In genomic region chr11:70233016-70233415, GRCm38 (mm10) we compare ENCODE assay signal across 10 mouse cellular contexts. TPM values are rescaled to one million over a fixed set of nuclear protein-coding genes. Genes with fewer than 3 reads are reported as not detected.
DNase-seq lines count a peak whose midpoint lies in the region; ATAC-seq and TF ChIP-seq lines count a peak whose summit lies in the region.
"Had no signal": no experiment of that assay in that cellular context is flagged by ENCODE, and none has a peak within 500 bp of the region (broad histone marks: within the 10 kb centered on the region; RNA-seq: fewer than 3 reads in every experiment).

No protein-coding gene starts in this region.

- peaks cover 12% of the 10 kb centered on the region for H3K27me3 ChIP-seq in hindbrain, embryonic 16.5 days (replicated peaks; ENCODE audit: control insufficient read depth, insufficient read depth, low read length)
- peaks cover 24% of the 10 kb centered on the region for H3K27me3 ChIP-seq in neural tube, embryonic 12.5 days (replicated peaks)

- H3K27ac ChIP-seq in layer of hippocampus, adult 2 months: peak overlapping the region; percentile 92
- peak overlapping the region; percentile 59 for H3K27ac ChIP-seq in cortical plate, adult 2 months (ENCODE audit: insufficient read depth, low read length)
- no peak overlapping the region for H3K27ac ChIP-seq in hindbrain, embryonic 16.5 days (ENCODE audit: low read depth, low read length)
- no peak overlapping the region for H3K27ac ChIP-seq in neural tube, embryonic 12.5 days

- no peak for ATAC-seq in hindbrain, embryonic 16.5 days
- ATAC-seq in neural tube, embryonic 12.5 days (ENCODE audit: low FRiP score, low read depth): no peak
- ATAC-seq in megakaryocyte, adult 5-6 weeks (ENCODE audit: poor library complexity, severe bottlenecking): no peak

- TF ChIP-seq POLR2A in cortical plate, adult 2 months (IDR thresholded peaks at IDR 0.05; ENCODE audit: extremely low read depth, insufficient read depth, low read length): no peak

- peak overlapping the region; percentile 63 for H3K4me2 ChIP-seq in hindbrain, embryonic 16.5 days (ENCODE audit: low read length)
- peak overlapping the region; percentile 62 for H3K4me2 ChIP-seq in neural tube, embryonic 12.5 days (replicated peaks)

- 56% methylated on average over 4 of the region's 8 CpGs for WGBS in hindbrain, embryonic 16.5 days
- WGBS in neural tube, embryonic 12.5 days: 42% methylated on average over 8 of the region's 8 CpGs

- no peak for DNase-seq in layer of hippocampus, adult 2 months (ENCODE audit: low spot score in 2 of 2)
- no peak for DNase-seq in layer of hippocampus, adult 8-10 months (ENCODE audit: low spot score in 2 of 2)
- no peak for DNase-seq in adrenal gland, adult 8-10 months
- no peak for DNase-seq in left cerebral cortex, adult 18-20 months (ENCODE audit: low spot score in 2 of 2)

- H3K4me3 ChIP-seq in layer of hippocampus, adult 2 months: peak overlapping the region; percentile 76
- peak overlapping the region; percentile 52 for H3K4me3 ChIP-seq in cortical plate, adult 2 months (ENCODE audit: insufficient read depth, low read length)
- H3K4me3 ChIP-seq in hindbrain, embryonic 16.5 days (ENCODE audit: low read length): peak overlapping the region; percentile 42
- 0 out of 2 replicates have a peak overlapping the region, but pooled peaks have one; percentile 28 for H3K4me3 ChIP-seq in neural tube, embryonic 12.5 days
- H3K4me3 ChIP-seq: megakaryocyte, embryonic 14.5 days had no signal

- 0 out of 2 replicates have a peak, but pooled peaks cover 3% of the 10 kb centered on the region for H3K4me1 ChIP-seq in cortical plate, adult 2 months (ENCODE audit: control insufficient read depth, insufficient read depth, low read length)
- H3K4me1 ChIP-seq in hindbrain, embryonic 16.5 days (ENCODE audit: control insufficient read depth, insufficient read depth, low read depth, low read length): peaks cover 21% of the 10 kb centered on the region
- peaks cover 30% of the 10 kb centered on the region for H3K4me1 ChIP-seq in neural tube, embryonic 12.5 days

- no peak for TF ChIP-seq CTCF in layer of hippocampus, adult 2 months (conservative IDR thresholded peaks at IDR 0.05)
- TF ChIP-seq CTCF in cortical plate, adult 2 months (IDR thresholded peaks at IDR 0.05; ENCODE audit: extremely low read depth, insufficient read depth, low read length): no peak

- peak overlapping the region; percentile 69 for H3K9ac ChIP-seq in hindbrain, embryonic 16.5 days (ENCODE audit: low read depth, low read length)
- peak overlapping the region; percentile 56 for H3K9ac ChIP-seq in neural tube, embryonic 12.5 days

- H3K36me3 ChIP-seq in hindbrain, embryonic 16.5 days (ENCODE audit: control insufficient read depth, insufficient read depth, low read length): peaks cover 4% of the 10 kb centered on the region
- peaks cover 16% of the 10 kb centered on the region for H3K36me3 ChIP-seq in neural tube, embryonic 12.5 days

- no peaks in the 10 kb centered on the region for H3K9me3 ChIP-seq in hindbrain, embryonic 16.5 days (ENCODE audit: control insufficient read depth, low read length)
- no peaks in the 10 kb centered on the region for H3K9me3 ChIP-seq in neural tube, embryonic 12.5 days
- H3K9me3 ChIP-seq: megakaryocyte, embryonic 14.5 days had no signal

RNA-seq across cellular contexts. Expression of gene Bcl6b, which starts 3.4 kb away (rescaled TPM):
- total RNA-seq in layer of hippocampus, adult 2 months (2021): 1 to 10 TPM in 1 of 2 experiments, under 1 TPM in 1; 0.83 to 1.4 TPM
- 1 to 10 TPM in 1 of 4 experiments, under 1 TPM in 3; 0.91 to 1.9 (median 0.95) TPM for total RNA-seq in layer of hippocampus, adult 8-10 months (2022)
- polyA plus RNA-seq in cortical plate, adult 2 months (2012; rRNA removed): 1.2 and 1.4 TPM in 2 replicates
- 5.1 and 6.6 TPM in 2 replicates for polyA plus RNA-seq in hindbrain, embryonic 16.5 days (2015; fragmentation: Nextera tagmentation; extraction: Ambion mirVana)
- polyA plus RNA-seq in neural tube, embryonic 12.5 days (2016; fragmentation: Nextera tagmentation; extraction: Ambion mirVana): 6.9 TPM in 2 replicates
- 0.04 and 0.27 TPM in 2 replicates for total RNA-seq in megakaryocyte, adult 5-6 weeks (2015)
- not detected in 2 replicates for total RNA-seq in megakaryocyte, adult 5-6 weeks (2017)
- 10 to 100 TPM in 2 of 4 experiments, 1 to 10 TPM in 2; 6.4 to 25.1 (median 10.5) TPM for total RNA-seq in adrenal gland, adult 8-10 months (2022)
- total RNA-seq in left cerebral cortex, adult 18-20 months (2021): 1 to 10 TPM; 1.2 to 3.2 TPM
- total RNA-seq: MEL had no signal

RNA-seq across cellular contexts. Expression of gene 0610010K14Rik, which starts 4.7 kb away (rescaled TPM):
- 10 to 100 TPM; 43.8 to 48.7 TPM for total RNA-seq in layer of hippocampus, adult 2 months (2021)
- total RNA-seq in layer of hippocampus, adult 8-10 months (2022): 10 to 100 TPM; 39.3 to 45.7 (median 42.6) TPM
- 65.5 and 68.4 TPM in 2 replicates for polyA plus RNA-seq in cortical plate, adult 2 months (2012; rRNA removed)
- 167 and 175 TPM in 2 replicates for polyA plus RNA-seq in hindbrain, embryonic 16.5 days (2015; fragmentation: Nextera tagmentation; extraction: Ambion mirVana)
- 169 and 183 TPM in 2 replicates for polyA plus RNA-seq in neural tube, embryonic 12.5 days (2016; fragmentation: Nextera tagmentation; extraction: Ambion mirVana)
- total RNA-seq in megakaryocyte, adult 5-6 weeks (2015): 74.4 and 77.6 TPM in 2 replicates
- total RNA-seq in megakaryocyte, adult 5-6 weeks (2017): 25.6 and 31.5 TPM in 2 replicates
- total RNA-seq in adrenal gland, adult 8-10 months (2022): 10 to 100 TPM; 38.2 to 52.6 (median 44.5) TPM
- 10 to 100 TPM; 44.6 to 47.2 TPM for total RNA-seq in left cerebral cortex, adult 18-20 months (2021)

RNA-seq across cellular contexts. Expression of gene Gm21988, which starts 6.6 kb away (rescaled TPM):
- total RNA-seq in layer of hippocampus, adult 2 months (2021): 1 to 10 TPM; 3.9 to 4.3 TPM
- 1 to 10 TPM; 2.5 to 8.6 (median 3.5) TPM for total RNA-seq in layer of hippocampus, adult 8-10 months (2022)
- polyA plus RNA-seq in cortical plate, adult 2 months (2012; rRNA removed): 10.0 and 10.4 TPM in 2 replicates
- 13.8 and 15.7 TPM in 2 replicates for polyA plus RNA-seq in hindbrain, embryonic 16.5 days (2015; fragmentation: Nextera tagmentation; extraction: Ambion mirVana)
- polyA plus RNA-seq in neural tube, embryonic 12.5 days (2016; fragmentation: Nextera tagmentation; extraction: Ambion mirVana): 14.4 and 15.2 TPM in 2 replicates
- 4.0 and 5.2 TPM in 2 replicates for total RNA-seq in megakaryocyte, adult 5-6 weeks (2015)
- 0.11 and 4.3 TPM in 2 replicates for total RNA-seq in megakaryocyte, adult 5-6 weeks (2017)
- 1 to 10 TPM; 3.9 to 6.7 (median 5.3) TPM for total RNA-seq in adrenal gland, adult 8-10 months (2022)
- 1 to 10 TPM; 3.0 to 4.8 TPM for total RNA-seq in left cerebral cortex, adult 18-20 months (2021)

RNA-seq across cellular contexts. Expression of gene Rnasek, which starts 6.6 kb away (rescaled TPM):
- total RNA-seq in layer of hippocampus, adult 2 months (2021): 100 to 1,000 TPM; 272 to 278 TPM
- 100 to 1,000 TPM; 203 to 263 (median 244) TPM for total RNA-seq in layer of hippocampus, adult 8-10 months (2022)
- 330 and 337 TPM in 2 replicates for polyA plus RNA-seq in cortical plate, adult 2 months (2012; rRNA removed)
- polyA plus RNA-seq in hindbrain, embryonic 16.5 days (2015; fragmentation: Nextera tagmentation; extraction: Ambion mirVana): 416 and 443 TPM in 2 replicates
- 231 and 245 TPM in 2 replicates for polyA plus RNA-seq in neural tube, embryonic 12.5 days (2016; fragmentation: Nextera tagmentation; extraction: Ambion mirVana)
- 221 and 238 TPM in 2 replicates for total RNA-seq in megakaryocyte, adult 5-6 weeks (2015)
- 29.7 and 38.5 TPM in 2 replicates for total RNA-seq in megakaryocyte, adult 5-6 weeks (2017)
- 100 to 1,000 TPM; 152 to 326 (median 207) TPM for total RNA-seq in adrenal gland, adult 8-10 months (2022)
- total RNA-seq in left cerebral cortex, adult 18-20 months (2021): 100 to 1,000 TPM; 269 to 280 TPM

RNA-seq across cellular contexts. Expression of gene Slc16a13, which starts 12.2 kb away (rescaled TPM):
- 10 to 100 TPM in 1 of 2 experiments, 1 to 10 TPM in 1; 7.9 to 11.0 TPM for total RNA-seq in layer of hippocampus, adult 2 months (2021)
- 1 to 10 TPM; 6.5 to 9.5 (median 7.4) TPM for total RNA-seq in layer of hippocampus, adult 8-10 months (2022)
- polyA plus RNA-seq in cortical plate, adult 2 months (2012; rRNA removed): 6.2 and 6.3 TPM in 2 replicates
- polyA plus RNA-seq in hindbrain, embryonic 16.5 days (2015; fragmentation: Nextera tagmentation; extraction: Ambion mirVana): 11.9 and 15.2 TPM in 2 replicates
- 13.6 and 16.3 TPM in 2 replicates for polyA plus RNA-seq in neural tube, embryonic 12.5 days (2016; fragmentation: Nextera tagmentation; extraction: Ambion mirVana)
- total RNA-seq in megakaryocyte, adult 5-6 weeks (2015): 1.9 and 2.5 TPM in 2 replicates
- total RNA-seq in megakaryocyte, adult 5-6 weeks (2017): 2.3 and 7.7 TPM in 2 replicates
- total RNA-seq in adrenal gland, adult 8-10 months (2022): 1 to 10 TPM; 4.4 to 9.4 (median 6.6) TPM
- total RNA-seq in left cerebral cortex, adult 18-20 months (2021): 1 to 10 TPM; 5.2 to 8.0 TPM

Comparison
In these comparisons a context has a peak if more than half of its experiments do, and no peak if none do; other contexts are left out.
1. H3K27ac ChIP-seq: peak in layer of hippocampus, adult 2 months (single experiment) and cortical plate, adult 2 months (single experiment); none in hindbrain, embryonic 16.5 days (single experiment) and neural tube, embryonic 12.5 days (single experiment).
2. Peak in every context shown above with its lines, with median percentiles within 50 percentile points of each other: H3K4me3 ChIP-seq.